Mouse (Mus musculus) CD4-positive, CD25-positive, alpha-beta regulatory T cell, adult 9 weeks (primary cell): Measurements from ENCODE around the gene Ahsa2. TPM values are rescaled to one million over a fixed set of nuclear protein-coding genes. Genes with fewer than 3 reads are reported as not detected.

Experiments
- polyA plus RNA-seq: library from polyadenylated mRNA; unstranded; fragments of 100-300 nt; shearing (Covaris generic); gene quantifications from one replicate; pipeline ENCODE4 v1.2.1, GENCODE M21; 2017

The Ahsa2 gene
- polyA plus RNA-seq: 62.8 TPM

GRCm38 (mm10) chr11:23497718-23498509 is at the start of gene Ahsa2:
Gene Ahsa2 (minus strand): TSS chr11:23498030.

DNA sequence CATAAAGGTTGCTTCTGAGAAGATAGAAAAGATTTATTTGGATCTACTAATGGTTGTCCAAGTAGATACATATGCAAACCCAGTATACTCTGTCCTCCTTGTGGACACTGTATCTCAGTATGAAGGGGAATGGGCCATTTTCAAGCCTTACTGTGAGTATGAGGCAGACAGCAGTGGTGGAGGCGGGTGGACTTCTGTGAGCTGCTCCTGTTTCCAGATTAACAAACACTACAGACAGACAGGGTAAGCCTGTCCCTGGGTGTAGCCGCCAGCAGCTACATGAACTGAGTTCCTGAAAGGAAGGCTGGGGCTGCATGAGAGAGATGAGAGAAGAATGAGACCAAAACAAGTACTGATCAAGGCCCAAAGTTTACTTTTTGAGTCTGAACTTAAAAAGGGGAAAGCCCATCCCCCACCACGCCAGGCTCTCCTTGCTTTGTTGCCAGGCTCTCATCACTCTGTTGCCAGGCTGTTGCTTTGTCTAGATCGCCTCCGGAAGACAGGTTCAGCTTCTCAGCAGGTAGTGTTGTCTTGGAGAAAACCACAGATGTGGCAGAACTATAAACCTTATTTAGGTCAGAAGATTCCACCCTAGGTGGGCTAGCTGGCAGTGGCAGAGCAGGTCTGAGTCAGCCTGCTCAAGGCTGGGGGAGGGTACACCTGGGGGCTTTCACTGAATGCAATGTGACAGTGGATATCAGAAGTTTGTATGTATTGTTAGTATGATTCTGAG is 22.8 kb upstream of the Ahsa2 start, which contains the start of gene 1700093K21Rik:
Gene 1700093K21Rik (minus strand): TSS at position 683 of the 733 bp plus-strand sequence.

Other genes with a start within 250 kb of the Ahsa2 start
- 67.8 TPM for gene Xpo1, start 242.0 kb downstream of the Ahsa2 start, polyA plus RNA-seq
- 19.3 TPM for gene Usp34, start 191.1 kb downstream of the Ahsa2 start, polyA plus RNA-seq
- gene 1700093K21Rik, start 23.1 kb upstream of the Ahsa2 start, polyA plus RNA-seq: not detected
- gene 0610010F05Rik, start 135.6 kb upstream of the Ahsa2 start, polyA plus RNA-seq: 1.1 TPM
- gene Pus10, start 167.6 kb upstream of the Ahsa2 start, polyA plus RNA-seq: 26.3 TPM
- gene Pex13, start 167.9 kb upstream of the Ahsa2 start, polyA plus RNA-seq: 24.7 TPM